Mouse (Mus musculus) ES-Bruce4 (cell line): ENCODE measurements around the gene Rhof. TPM values are rescaled to one million over a fixed set of nuclear protein-coding genes. Genes with fewer than 3 reads are reported as not detected.

Experiments used
- H3K27ac ChIP-seq: 2 replicates; pipeline ENCODE4 v1.5.1; 2012; ENCODE audit warnings: low read length, inconsistent platforms; ENCODE audit not compliant: insufficient read depth
- H3K27me3 ChIP-seq: 2 replicates; pipeline ENCODE4 v1.6.1; 2012; ENCODE audit warnings: mild to moderate bottlenecking, low read length, inconsistent platforms; ENCODE audit not compliant: control insufficient read depth, poor library complexity, insufficient read depth, severe bottlenecking
- H3K36me3 ChIP-seq: 2 replicates; pipeline ENCODE4 v1.6.1; 2012; ENCODE audit warnings: inconsistent platforms, mild to moderate bottlenecking, low read length, moderate library complexity; ENCODE audit not compliant: control insufficient read depth, poor library complexity, insufficient read depth, severe bottlenecking
- H3K4me1 ChIP-seq: one replicate; pipeline ENCODE4 v1.8.1; 2011; ENCODE audit warnings: low read length; ENCODE audit not compliant: control insufficient read depth, insufficient read depth
- H3K4me3 ChIP-seq: 2 replicates; pipeline ENCODE4 v1.5.1; 2011; ENCODE audit warnings: low read depth, mild to moderate bottlenecking, low read length
- H3K9ac ChIP-seq: 2 replicates; pipeline ENCODE4 v1.6.1; 2012; ENCODE audit warnings: low read depth, mild to moderate bottlenecking, inconsistent platforms; ENCODE audit not compliant: poor library complexity, severe bottlenecking
- H3K9me3 ChIP-seq: replicated peaks from 2 replicates; pipeline ENCODE4 v1.6.1; 2012; ENCODE audit warnings: mild to moderate bottlenecking, low read length, inconsistent platforms; ENCODE audit not compliant: control insufficient read depth, poor library complexity, insufficient read depth, severe bottlenecking
- CTCF ChIP-seq: IDR thresholded peaks from one replicate; pipeline ENCODE4 v1.8.1; 2011; ENCODE audit warnings: low read depth, low read length
- EP300 ChIP-seq: IDR thresholded peaks from 2 replicates; pipeline ENCODE4 v1.6.1; 2011; ENCODE audit warnings: low read depth, low read length; ENCODE audit not compliant: insufficient read depth
- POLR2A ChIP-seq: IDR thresholded peaks from one replicate; pipeline ENCODE4 v1.8.1; 2011; ENCODE audit warnings: low read length; ENCODE audit not compliant: insufficient read depth
- polyA plus RNA-seq: library from polyadenylated mRNA; stranded (reverse); fragments of >200 nt; gene quantifications from 2 replicates; pipeline ENCODE4 v1.2.4, GENCODE M21; 2011; ENCODE audit warnings: low read depth; ENCODE audit not compliant: missing spikeins, insufficient read depth, insufficient read length

Rhof gene
- polyA plus RNA-seq, 1 experiment: 1.6 TPM

- H3K36me3 ChIP-seq: no peaks in the 10 kb centered on the region
- H3K9ac ChIP-seq: peak overlapping the region; percentile 82; the same call in 1 of the 2 replicates
- H3K9me3 ChIP-seq: no peaks in the 10 kb centered on the region
- no peaks in the 10 kb centered on the region for H3K27me3 ChIP-seq
- no peak for TF ChIP-seq CTCF
- no peak for TF ChIP-seq EP300
- TF ChIP-seq POLR2A: no peak
- peaks cover 1% of the 10 kb centered on the region for H3K4me1 ChIP-seq
- H3K4me3 ChIP-seq: peak overlapping the region; percentile 59
- H3K27ac ChIP-seq: peak overlapping the region; percentile 99
These were observed 5.4 kb upstream of the Rhof start for GRCm38 (mm10) chr5:123137910-123138229.

- H3K36me3 ChIP-seq: no peaks in the 10 kb centered on the region
- peak overlapping the region; percentile 59 for H3K4me3 ChIP-seq
- no peaks in the 10 kb centered on the region for H3K9me3 ChIP-seq
- H3K9ac ChIP-seq: peak overlapping the region; percentile 82
- H3K27ac ChIP-seq: peak overlapping the region; percentile 99
- H3K27me3 ChIP-seq: no peaks in the 10 kb centered on the region
- TF ChIP-seq EP300 (peak; percentile 99), POLR2A (no peak)
- H3K4me1 ChIP-seq: peaks cover 1% of the 10 kb centered on the region
These were observed 4.8 kb upstream of the Rhof start for GRCm38 (mm10) chr5:123137044-123137909.

- peak overlapping the region; percentile 59 for H3K4me3 ChIP-seq
- peak overlapping the region; percentile 82 for H3K9ac ChIP-seq
- H3K27ac ChIP-seq: peak overlapping the region; percentile 99
- H3K27me3 ChIP-seq: no peaks in the 10 kb centered on the region
- H3K9me3 ChIP-seq: no peaks in the 10 kb centered on the region
- H3K36me3 ChIP-seq: no peaks in the 10 kb centered on the region
- H3K4me1 ChIP-seq: peaks cover 1% of the 10 kb centered on the region
- TF ChIP-seq POLR2A (no peak), EP300 (peak; percentile 97)
These were observed 4.0 kb upstream of the Rhof start for GRCm38 (mm10) chr5:123136361-123137043.

- peaks cover 1% of the 10 kb centered on the region for H3K4me1 ChIP-seq
These were observed 3.2 kb upstream of the Rhof start for GRCm38 (mm10) chr5:123135471-123136360.

GRCm38 (mm10) chr5:123134875-123135382, 2.4 kb upstream of the Rhof start:
- peak overlapping the region; percentile 82 for H3K9ac ChIP-seq
- peak overlapping the region; percentile 99 for H3K27ac ChIP-seq
- no peak for TF ChIP-seq CTCF
- peak; percentile 53; the same call in 1 of the 2 replicates for TF ChIP-seq EP300
- no peaks in the 10 kb centered on the region for H3K27me3 ChIP-seq
- H3K36me3 ChIP-seq: no peaks in the 10 kb centered on the region
- H3K4me1 ChIP-seq: peaks cover 1% of the 10 kb centered on the region
- H3K9me3 ChIP-seq: no peaks in the 10 kb centered on the region
- peak overlapping the region; percentile 63 for H3K4me3 ChIP-seq

More at GRCm38 (mm10) chr5:123135471-123136360, 3.2 kb upstream of the Rhof start:
- no peak for TF ChIP-seq POLR2A
- TF ChIP-seq CTCF: no peak
- peak; percentile 97 for TF ChIP-seq EP300
- Histone ChIP-seq H3K27me3 (no peaks in the 10 kb centered on the region), H3K36me3 (no peaks in the 10 kb centered on the region), H3K9ac (peak overlapping the region; percentile 82), H3K27ac (peak overlapping the region; percentile 99), H3K9me3 (no peaks in the 10 kb centered on the region), H3K4me3 (peak overlapping the region; percentile 63)
